In the genomic region with DNA sequence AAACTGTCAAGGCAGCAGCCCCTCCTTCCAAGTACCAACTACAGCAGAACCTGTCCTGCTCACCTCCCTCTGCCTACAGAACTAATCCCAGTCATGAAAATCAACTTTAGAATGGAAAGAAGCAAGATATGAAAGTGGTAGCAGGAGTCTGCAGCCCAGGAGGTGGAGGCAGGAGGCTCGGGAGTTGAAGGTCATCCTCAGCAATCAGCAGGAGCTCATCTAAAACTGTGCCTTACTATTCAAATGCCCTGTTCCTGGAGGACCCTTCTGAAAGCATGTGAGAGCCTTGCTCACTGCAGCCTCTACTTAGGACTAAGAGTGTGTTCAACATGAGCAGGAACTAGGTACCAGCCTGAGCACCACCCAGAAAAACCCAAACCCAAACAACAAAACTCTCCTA, we compare ENCODE assay signal across 15 mouse cellular contexts. TPM values are rescaled to one million over a fixed set of nuclear protein-coding genes. Genes with fewer than 3 reads are reported as not detected.
DNase-seq lines count a peak whose midpoint lies in the region; ATAC-seq and TF ChIP-seq lines count a peak whose summit lies in the region.
"Had no signal": no experiment of that assay in that cellular context is flagged by ENCODE, and none has a peak within 500 bp of the region (broad histone marks: within the 10 kb centered on the region; RNA-seq: fewer than 3 reads in every experiment).

No protein-coding gene starts in this region.

- peak overlapping the region; percentile 96 for H3K9ac ChIP-seq in heart, embryonic 13.5 days
- H3K9ac ChIP-seq in CH12.LX (ENCODE audit: insufficient read depth, low read depth): peak overlapping the region; percentile 46
- no peak overlapping the region for H3K9ac ChIP-seq in midbrain, embryonic 11.5 days (ENCODE audit: low read length)
- H3K9ac ChIP-seq: embryonic facial prominence, embryonic 13.5 days; limb, embryonic 15.5 days had no signal

- ATAC-seq in heart, embryonic 13.5 days (ENCODE audit: extremely low read depth, insufficient number of reproducible peaks, low FRiP score, low TSS enrichment): no peak
- ATAC-seq in midbrain, embryonic 11.5 days (ENCODE audit: low FRiP score): no peak
- ATAC-seq: activated CD4-positive, CD25-positive, alpha-beta regulatory T cell, adult 4 months had no signal

- peaks cover 24% of the 10 kb centered on the region for H3K79me2 ChIP-seq in CH12.LX (replicated peaks; ENCODE audit: control insufficient read depth, extremely low read depth, insufficient read depth, poor library complexity, severe bottlenecking)

- H3K9me3 ChIP-seq in heart, embryonic 13.5 days: no peaks in the 10 kb centered on the region
- H3K9me3 ChIP-seq in CH12.LX (replicated peaks; ENCODE audit: low read length): no peaks in the 10 kb centered on the region
- H3K9me3 ChIP-seq in midbrain, embryonic 11.5 days (ENCODE audit: control insufficient read depth, low read length): no peaks in the 10 kb centered on the region
- H3K9me3 ChIP-seq: embryonic facial prominence, embryonic 13.5 days; limb, embryonic 15.5 days had no signal

- dilution Hi-C loops in CH12.LX (cut with MboI; ENCODE audit: extremely low pct_ligation_motif_present, extremely low pct_unique_long_range_greater_than_20kb, low sequenced_read_pairs): no loop called here

- TF ChIP-seq CTCF in CH12.LX (conservative IDR thresholded peaks at IDR 0.05 in 1 of 2, IDR thresholded peaks at IDR 0.05 in 1 of 2; ENCODE audit: low read depth in 2 of 2, low read length in 2 of 2): no peak

- TF ChIP-seq RAD21 in CH12.LX (IDR thresholded peaks at IDR 0.05; ENCODE audit: low read depth, low read length): no peak

- peaks cover 16% of the 10 kb centered on the region; the same call in 1 of the 2 replicates for H3K4me1 ChIP-seq in heart, embryonic 13.5 days
- H3K4me1 ChIP-seq in CH12.LX (ENCODE audit: control insufficient read depth in 1 of 2, insufficient read depth in 2 of 2): peaks cover 0 to 18% of the 10 kb centered on the region in 2 experiments; a peak in 2 of 4 replicates
- peaks cover 8% of the 10 kb centered on the region for H3K4me1 ChIP-seq in midbrain, embryonic 11.5 days (ENCODE audit: control insufficient read depth, insufficient read depth, low read length)

- no peak for TF ChIP-seq POLR2A in CH12.LX (IDR thresholded peaks at IDR 0.05; ENCODE audit: low read depth, low read length)

- peaks cover 14% of the 10 kb centered on the region for H3K27me3 ChIP-seq in heart, embryonic 13.5 days (replicated peaks)
- peaks cover 6% of the 10 kb centered on the region for H3K27me3 ChIP-seq in CH12.LX (replicated peaks)
- H3K27me3 ChIP-seq in midbrain, embryonic 11.5 days (ENCODE audit: control insufficient read depth, insufficient read depth, low read length): peaks cover 6% of the 10 kb centered on the region

- peaks cover 12% of the 10 kb centered on the region for H3K36me3 ChIP-seq in heart, embryonic 13.5 days
- H3K36me3 ChIP-seq in CH12.LX (replicated peaks in 1 of 2; ENCODE audit: control insufficient read depth in 1 of 2, insufficient read depth in 1 of 2, low read length in 1 of 2): no peaks in the 10 kb centered on the region
- no peaks in the 10 kb centered on the region for H3K36me3 ChIP-seq in midbrain, embryonic 11.5 days (ENCODE audit: control insufficient read depth, insufficient read depth, low read length)
- H3K36me3 ChIP-seq: embryonic facial prominence, embryonic 13.5 days; limb, embryonic 15.5 days had no signal

- H3K4me3 ChIP-seq in heart, embryonic 13.5 days: peak overlapping the region; percentile 83
- peak overlapping the region in 2 of 3 experiments; percentile 77 to 82 for H3K4me3 ChIP-seq in CH12.LX (replicated peaks in 1 of 3; ENCODE audit: low read depth in 2 of 3, low read length in 2 of 3, poor library complexity in 1 of 3)
- H3K4me3 ChIP-seq in midbrain, embryonic 11.5 days (ENCODE audit: low read depth, low read length): no peak overlapping the region
- H3K4me3 ChIP-seq: embryonic facial prominence, embryonic 13.5 days; limb, embryonic 15.5 days had no signal

- in situ Hi-C loops in CH12.LX (cut with MboI; ENCODE audit: low pct_ligation_motif_present, low pct_unique_long_range_greater_than_20kb, low sequenced_read_pairs): no loop called here

- TF ChIP-seq EP300 in CH12.LX (IDR thresholded peaks at IDR 0.05; ENCODE audit: low read length): no peak

- intact Hi-C loops in heart, postnatal 36 days (cut with DNase I): no loop called here

- peak overlapping the region; percentile 97 for H3K4me2 ChIP-seq in heart, embryonic 13.5 days
- H3K4me2 ChIP-seq in CH12.LX (ENCODE audit: insufficient read depth, low read depth, poor library complexity, severe bottlenecking): peak overlapping the region; percentile 30
- H3K4me2 ChIP-seq in midbrain, embryonic 11.5 days: 0 out of 2 replicates have a peak overlapping the region, but pooled peaks have one; percentile 11
- H3K4me2 ChIP-seq: embryonic facial prominence, embryonic 13.5 days; limb, embryonic 15.5 days had no signal

- 26% methylated on average over 1 of the region's 1 CpGs for WGBS in heart, embryonic 13.5 days
- WGBS in midbrain, embryonic 11.5 days: 29% methylated on average over 1 of the region's 1 CpGs

- peak overlapping the region; percentile 96 for H3K27ac ChIP-seq in heart, embryonic 13.5 days (replicated peaks)
- H3K27ac ChIP-seq in CH12.LX (ENCODE audit: insufficient read depth, low read depth): no peak overlapping the region
- H3K27ac ChIP-seq in midbrain, embryonic 11.5 days (ENCODE audit: low read depth, low read length): no peak overlapping the region
- H3K27ac ChIP-seq: embryonic facial prominence, embryonic 13.5 days; limb, embryonic 15.5 days; stomach, postnatal 0 days had no signal

- DNase-seq in adrenal gland, adult (ENCODE audit: inconsistent age in 2 of 2, low spot score in 1 of 2): peak; percentile 27 to 71
- no peak for DNase-seq in adrenal gland, postnatal 10 days
- DNase-seq in heart, postnatal 36 days: no peak
- DNase-seq in CH12.LX (ENCODE audit: extremely low read depth): no peak
- no peak for DNase-seq in midbrain, embryonic 11.5 days (ENCODE audit: low spot score, missing footprints)
- DNase-seq in yolk sac, embryonic 10.5 days (ENCODE audit: low spot score): no peak
- DNase-seq in MN1 (ENCODE audit: low spot score): no peak
- DNase-seq: kidney, adult 11 months; lung, postnatal 4 days; right cerebral cortex, postnatal 4 days had no signal

TF ChIP-seq in CH12.LX, 34 proteins besides CTCF, POLR2A, EP300 and RAD21:
- TF ChIP-seq HCFC1 (IDR thresholded peaks at IDR 0.05; ENCODE audit: low read depth, low read length) (no peak), KAT2A (IDR thresholded peaks at IDR 0.05; ENCODE audit: insufficient replicate concordance, low read length) (no peak), MAX (IDR thresholded peaks at IDR 0.05; ENCODE audit: low read length) (no peak), SMC3 (IDR thresholded peaks at IDR 0.05; ENCODE audit: low read depth, low read length) (no peak), MYC (IDR thresholded peaks at IDR 0.05; ENCODE audit: low read depth, low read length) (no peak), MXI1 (IDR thresholded peaks at IDR 0.05; ENCODE audit: low read depth, low read length) (no peak), USF2 (conservative IDR thresholded peaks at IDR 0.05; ENCODE audit: low read depth, low read length) (no peak), JUN (IDR thresholded peaks at IDR 0.05; ENCODE audit: insufficient read depth, low read depth, low read length) (no peak), IRF4 (IDR thresholded peaks at IDR 0.05; ENCODE audit: low read depth, low read length) (no peak), SIN3A (IDR thresholded peaks at IDR 0.05; ENCODE audit: low read length) (no peak), MAZ (IDR thresholded peaks at IDR 0.05; ENCODE audit: low read depth, low read length) (no peak), ZNF384 (IDR thresholded peaks at IDR 0.05; ENCODE audit: low read depth, low read length) (no peak), TBP (conservative IDR thresholded peaks at IDR 0.05; ENCODE audit: low read depth, low read length) (no peak), USF1 (IDR thresholded peaks at IDR 0.05; ENCODE audit: low read depth, low read length) (no peak), POLR2AphosphoS2 (IDR thresholded peaks at IDR 0.05; ENCODE audit: low read depth, low read length) (no peak), MAFK (IDR thresholded peaks at IDR 0.05; ENCODE audit: insufficient replicate concordance, low read length) (no peak), NRF1 (IDR thresholded peaks at IDR 0.05; ENCODE audit: low read depth, low read length) (no peak)

RNA-seq across cellular contexts. Expression of a gene that starts 35.2 kb away (rescaled TPM):
- total RNA-seq in adrenal gland, postnatal 10 days (2021): 100 to 1,000 TPM; 145 to 152 TPM
- polyA plus RNA-seq in heart, embryonic 13.5 days (2015; fragmentation: Nextera tagmentation; extraction: Ambion mirVana): 76.9 and 83.7 TPM in 2 replicates
- 10 to 100 TPM; 76.8 to 88.5 TPM for total RNA-seq in heart, postnatal 36 days (2021)
- total RNA-seq in CH12.LX (2012; rRNA removed) (111 and 137 TPM in 2 replicates), CH12.LX (2014; rRNA removed) (160 TPM in 2 replicates)
- 118 and 130 TPM in 2 replicates for polyA plus RNA-seq in CH12.LX (2012; ENCODE audit: insufficient read length, low read depth)
- polyA plus RNA-seq in midbrain, embryonic 11.5 days (2014; fragmentation: Nextera tagmentation; extraction: Ambion mirVana): 155 and 159 TPM in 2 replicates

RNA-seq across cellular contexts. Expression of a gene that starts 36.3 kb away (rescaled TPM):
- 10 to 100 TPM; 14.2 to 26.8 TPM for total RNA-seq in adrenal gland, postnatal 10 days (2021)
- polyA plus RNA-seq in heart, embryonic 13.5 days (2015; fragmentation: Nextera tagmentation; extraction: Ambion mirVana): 6.5 and 7.9 TPM in 2 replicates
- 10 to 100 TPM; 77.6 to 93.0 TPM for total RNA-seq in heart, postnatal 36 days (2021)
- total RNA-seq in CH12.LX (2012; rRNA removed) (3.0 and 3.1 TPM in 2 replicates), CH12.LX (2014; rRNA removed) (1.2 and 1.5 TPM in 2 replicates)
- polyA plus RNA-seq in CH12.LX (2012; ENCODE audit: insufficient read length, low read depth): 1.4 and 1.5 TPM in 2 replicates
- polyA plus RNA-seq in midbrain, embryonic 11.5 days (2014; fragmentation: Nextera tagmentation; extraction: Ambion mirVana): 2.9 and 3.1 TPM in 2 replicates

Comparison
In these comparisons a context has a peak if more than half of its experiments do, and no peak if none do; other contexts are left out.
1. DNase-seq: peak in adrenal gland, adult (2 of 2); none in adrenal gland, postnatal 10 days (single experiment), heart, postnatal 36 days (0 of 2), CH12.LX (single experiment), midbrain, embryonic 11.5 days (single experiment), yolk sac, embryonic 10.5 days (single experiment) and MN1 (single experiment).
2. H3K4me2 ChIP-seq: peak in every context shown above with its lines; median percentile 97 in heart, embryonic 13.5 days; 30 in CH12.LX; 11 in midbrain, embryonic 11.5 days.